Mouse (Mus musculus): Measurements from ENCODE around the gene Gsta3.

DNA sequence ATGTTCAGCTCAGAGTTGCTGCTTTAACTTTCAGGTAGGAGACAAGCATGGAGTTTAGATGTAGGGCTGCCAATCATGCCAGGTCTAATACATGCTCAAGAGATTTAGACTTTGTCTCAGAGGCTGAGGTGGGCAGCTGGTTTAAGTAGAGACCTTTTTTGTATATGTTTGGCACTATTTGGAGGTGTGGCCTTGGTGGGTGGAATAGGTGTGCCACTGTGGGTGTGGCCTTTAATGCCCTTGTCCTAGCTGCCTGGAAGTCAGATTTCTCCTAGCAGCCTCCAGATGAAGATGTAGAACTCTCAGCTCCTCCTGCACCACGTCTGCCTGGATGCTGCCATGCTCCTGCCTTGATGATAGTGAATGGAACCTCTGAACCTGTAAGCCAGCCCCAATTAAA, 52.2 kb downstream of the Gsta3 start:
- TF ChIP-seq CTCF (IDR thresholded peaks at IDR 0.05; ENCODE audit: borderline replicate concordance, insufficient read depth, low read length) = no peak
- no peak for TF ChIP-seq POLR2A (IDR thresholded peaks at IDR 0.05; ENCODE audit: low read depth, low read length)

All from embryonic fibroblast, embryonic 13.5 days (primary cell).